Mouse (Mus musculus) megakaryocyte, embryonic 14.5 days (primary cell): Measurements from ENCODE around the gene Dnah2.

Source experiments
- FLI1 ChIP-seq: IDR thresholded peaks from 2 replicates; pipeline ENCODE4 v1.6.1; 2012; ENCODE audit warnings: low read length, inconsistent platforms, mixed read lengths
- GATA1 ChIP-seq: IDR thresholded peaks from 3 replicates; pipeline ENCODE4 v1.6.1; 2012; ENCODE audit warnings: mixed read lengths, low read length, inconsistent platforms, borderline replicate concordance

- no peak for TF ChIP-seq GATA1
- TF ChIP-seq FLI1: no peak
Measured at GRCm38 (mm10) chr11:69503863-69504280, 45.0 kb downstream of the Dnah2 start.
